Mouse (Mus musculus): ENCODE results near the gene Bhlhe40.

DNA sequence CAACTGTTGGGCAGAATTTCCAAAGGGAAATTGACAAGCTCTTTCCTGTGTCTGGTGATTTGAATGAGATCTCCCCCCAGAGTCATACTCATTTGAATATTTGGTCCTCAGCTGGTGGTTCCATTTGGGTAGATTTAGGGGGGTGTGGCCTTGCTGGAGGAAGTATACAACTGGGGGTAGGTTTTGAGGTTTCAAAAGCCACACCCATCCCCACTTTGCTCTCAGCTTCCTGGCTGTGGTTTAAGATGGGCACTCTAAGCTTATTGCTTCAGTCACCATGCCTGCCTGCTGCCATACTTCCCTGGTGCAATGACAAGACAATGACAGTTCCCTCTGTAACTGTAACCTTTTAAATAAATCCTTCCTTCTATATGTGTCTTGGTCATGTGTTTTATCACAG is 29.7 kb upstream of the Bhlhe40 start:
- TF ChIP-seq TAL1 (IDR thresholded peaks at IDR 0.05; ENCODE audit: low read length) = no peak
- TF ChIP-seq GATA1 (IDR thresholded peaks at IDR 0.05; ENCODE audit: low read length) = no peak

All from erythroblast, embryonic 14.5 days (primary cell).